Mouse (Mus musculus) layer of hippocampus, adult 8-10 months (tissue): ENCODE measurements around the gene Hacd2. TPM values are rescaled to one million over a fixed set of nuclear protein-coding genes. Genes with fewer than 3 reads are reported as not detected.

ENCODE experiments used
- DNase-seq, 2 experiments: peaks; one replicate each; pipeline ENCODE4 v3.0.0; 2022; ENCODE audit warnings: low spot score in 2 of 2
- total RNA-seq, 4 experiments: library from RNA; stranded (reverse); gene quantifications; 2 replicates each; pipeline ENCODE4 v1.2.4; 2022

The Hacd2 gene
- total RNA-seq, 4 experiments from 2014 or later, result 40.4 to 48.4 (median 43.5) TPM

DNA sequence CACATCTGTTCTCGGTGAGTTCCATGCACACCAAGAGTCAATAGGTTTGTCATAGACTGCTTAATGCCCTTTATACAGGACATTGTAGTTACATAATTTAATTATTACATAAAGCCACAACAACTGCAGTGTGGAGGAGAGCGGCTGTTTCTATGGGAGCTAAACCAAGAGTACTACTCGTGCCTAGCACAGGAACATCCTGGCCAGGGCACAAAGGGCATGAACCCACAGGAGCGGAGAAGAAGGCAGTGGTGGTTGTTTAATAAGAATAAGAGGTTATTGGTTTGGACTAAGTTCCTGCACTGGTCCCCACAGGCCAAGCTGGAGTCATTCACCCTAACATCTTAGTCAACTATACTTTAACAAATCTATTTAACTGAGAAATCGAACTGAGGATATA is 16.0 kb upstream of the Hacd2 start:
- DNase-seq, result no peak

- DNase-seq, result no peak
Measured at GRCm38 (mm10) chr16:35007361-35007760, 14.9 kb upstream of the Hacd2 start.

- no peak for DNase-seq
Measured at GRCm38 (mm10) chr16:35008447-35008846, 13.8 kb upstream of the Hacd2 start.

DNA sequence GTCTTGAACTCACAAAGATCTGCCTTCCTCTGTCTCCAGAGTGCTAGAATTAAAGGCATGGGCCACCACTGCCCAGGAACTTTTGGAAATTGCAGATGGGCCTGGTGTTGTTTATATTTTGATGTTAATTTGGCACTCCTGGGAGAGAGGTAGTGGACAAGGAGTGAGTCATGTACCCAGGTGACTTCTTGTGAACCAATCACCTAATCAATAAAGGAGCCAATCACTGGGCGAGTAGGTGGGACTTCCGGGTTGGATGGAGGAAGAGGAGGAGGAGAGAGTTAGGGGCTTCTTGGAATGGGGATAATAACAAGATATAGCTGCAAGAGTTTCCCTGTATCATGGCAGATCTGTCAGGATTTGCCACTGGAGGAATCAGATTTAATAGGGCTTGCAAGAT is 8.7 kb upstream of the Hacd2 start:
- no peak for DNase-seq

- no peak for DNase-seq
Measured at GRCm38 (mm10) chr16:35016491-35016890, 5.7 kb upstream of the Hacd2 start.

GRCm38 (mm10) chr16:35018470-35018974 is 3.7 kb upstream of the Hacd2 start:
- DNase-seq, result no peak

DNA sequence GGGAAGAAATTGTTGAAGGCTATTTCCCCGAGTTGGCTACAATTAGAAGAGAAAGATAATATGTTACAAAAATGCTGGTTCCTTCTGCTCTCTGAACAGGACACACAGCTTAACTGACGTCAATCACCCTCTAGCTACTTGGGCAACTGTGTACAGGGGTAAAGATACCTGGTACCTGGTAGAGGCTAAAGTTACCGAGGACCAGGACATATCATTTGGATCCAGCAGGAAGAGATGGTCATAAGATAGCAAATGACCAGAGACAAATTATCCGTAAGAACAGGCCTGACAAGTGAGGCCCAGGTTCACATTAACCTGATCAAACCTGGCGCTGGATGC is 356 bp upstream of the Hacd2 start:
- no peak for DNase-seq

DNA sequence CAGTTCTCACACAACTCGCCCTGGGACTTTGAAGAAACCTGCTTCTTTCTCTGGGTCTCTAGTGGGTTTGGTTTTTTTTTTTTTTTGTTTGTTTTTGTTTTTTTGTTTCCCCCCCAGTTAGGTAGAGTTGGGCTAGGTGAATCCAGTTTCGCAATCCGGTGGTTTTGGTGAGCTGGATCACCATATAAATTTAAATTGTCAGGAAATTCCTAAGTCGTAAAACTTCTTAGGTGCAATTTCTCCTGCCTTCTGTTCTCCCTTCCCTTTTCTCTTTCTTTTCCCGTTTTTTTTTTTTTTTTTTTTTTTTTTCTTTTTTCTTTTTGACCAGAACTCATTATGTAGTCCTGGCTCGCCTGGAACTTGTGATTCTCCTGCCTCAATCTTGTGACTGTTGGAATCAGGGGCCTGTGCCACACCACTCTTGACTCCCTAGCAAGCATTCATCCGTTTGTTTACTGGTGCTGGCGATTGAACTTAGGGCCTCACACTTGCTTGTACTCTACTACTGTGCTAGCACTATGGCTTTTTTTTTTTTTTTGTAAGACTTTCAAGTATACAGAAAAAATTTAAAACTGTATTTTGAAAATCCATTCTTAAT is 1.0 kb downstream of the Hacd2 start:
- DNase-seq, result no peak

DNA sequence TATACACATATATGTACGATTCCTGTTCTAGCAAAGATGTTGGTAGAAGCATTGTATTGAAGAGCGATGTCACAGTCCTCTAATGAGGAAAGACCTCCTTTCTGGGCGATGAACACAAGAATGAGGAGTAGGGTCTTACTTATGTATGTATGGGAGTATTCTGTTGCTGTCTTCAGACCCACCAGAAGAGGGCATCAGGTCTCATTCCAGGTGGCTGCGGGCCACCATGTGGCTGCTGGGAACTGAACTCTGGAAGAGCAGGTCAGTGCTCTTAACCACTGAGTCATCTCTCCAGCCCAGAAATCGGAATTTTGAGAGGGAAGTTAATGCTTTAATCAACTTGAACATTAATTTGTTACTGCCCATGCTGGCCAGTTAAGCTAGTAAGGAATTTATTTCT is 2.1 kb downstream of the Hacd2 start:
- no peak for DNase-seq

DNA sequence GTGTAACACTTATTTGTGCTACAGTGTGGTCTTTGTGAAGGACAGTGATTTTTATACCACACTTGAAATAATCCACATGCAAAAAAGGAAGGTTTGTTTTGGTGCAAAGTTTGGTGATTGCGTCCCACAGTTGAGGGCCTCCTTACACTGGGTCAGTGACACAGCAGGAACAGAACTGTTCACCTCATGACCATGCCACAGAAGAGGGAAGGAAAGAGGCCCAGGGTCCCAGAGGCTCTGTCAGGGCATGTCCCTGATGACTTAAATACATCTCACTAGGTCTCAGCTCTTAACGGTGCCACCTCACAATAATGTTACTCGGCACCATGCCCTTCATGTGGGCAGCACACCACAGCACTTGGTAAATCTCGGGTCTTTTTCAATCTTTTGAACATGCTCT is 3.1 kb downstream of the Hacd2 start:
- DNase-seq, result no peak

GRCm38 (mm10) chr16:35033241-35033640 is 11.0 kb downstream of the Hacd2 start:
- DNase-seq, result no peak

DNA sequence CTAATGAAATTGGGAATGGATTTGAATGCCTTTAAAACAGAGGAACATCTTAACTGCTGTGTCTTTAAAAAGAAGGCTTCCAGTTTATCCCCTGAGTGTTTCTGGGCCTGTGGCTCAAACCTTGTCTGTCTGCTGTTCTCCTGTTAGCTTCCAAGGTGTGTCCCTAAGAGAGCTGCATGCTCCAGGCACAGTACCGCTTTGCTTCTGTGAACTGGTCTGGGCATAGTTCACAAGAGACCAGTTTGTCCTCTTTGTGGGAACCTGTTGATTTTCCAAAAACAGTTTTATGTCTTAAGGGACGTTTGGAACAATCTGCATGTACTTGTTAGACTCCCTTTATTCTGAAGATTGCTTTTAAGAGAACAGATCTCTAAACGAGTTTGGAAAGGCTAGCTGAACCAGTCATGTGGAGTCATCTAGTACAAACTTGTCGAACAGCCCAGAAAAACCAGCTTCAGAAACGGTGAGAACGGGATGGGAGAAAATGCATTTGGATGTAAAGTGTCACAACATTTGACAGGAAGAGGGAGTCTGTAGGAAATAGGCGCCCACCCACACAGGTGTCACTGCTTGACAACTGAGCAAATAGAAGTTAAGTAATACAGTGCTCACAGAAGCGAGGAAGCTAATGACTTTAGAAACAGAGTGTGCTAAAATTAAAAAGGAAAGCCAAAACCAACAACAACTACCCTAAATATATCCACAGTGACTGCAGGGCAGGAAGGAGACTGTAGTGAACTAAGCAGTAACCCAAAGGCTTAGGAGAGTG is 11.8 kb downstream of the Hacd2 start:
- DNase-seq, result no peak

GRCm38 (mm10) chr16:35034971-35035370 is 12.7 kb downstream of the Hacd2 start:
- no peak for DNase-seq

DNA sequence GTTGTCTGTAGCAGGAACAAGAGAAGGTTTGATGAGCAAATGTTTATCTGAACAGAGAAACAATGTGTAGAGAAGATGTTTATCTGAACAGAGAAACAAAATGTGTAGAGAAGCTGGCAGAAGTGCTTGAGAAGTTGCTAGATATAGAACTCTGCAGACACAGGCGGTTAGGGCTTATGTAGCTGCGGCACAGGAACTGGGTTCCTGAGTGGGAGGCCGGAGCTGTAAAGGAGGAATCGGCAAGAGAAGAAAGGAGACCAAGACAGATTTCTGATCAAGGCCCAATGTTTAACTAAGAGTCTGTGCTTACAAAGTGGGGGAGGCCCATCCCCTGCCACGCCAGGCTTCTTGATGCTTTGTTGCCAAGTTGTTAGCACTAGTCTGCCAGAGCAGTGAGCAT is 14.5 kb downstream of the Hacd2 start:
- DNase-seq, result no peak

DNA sequence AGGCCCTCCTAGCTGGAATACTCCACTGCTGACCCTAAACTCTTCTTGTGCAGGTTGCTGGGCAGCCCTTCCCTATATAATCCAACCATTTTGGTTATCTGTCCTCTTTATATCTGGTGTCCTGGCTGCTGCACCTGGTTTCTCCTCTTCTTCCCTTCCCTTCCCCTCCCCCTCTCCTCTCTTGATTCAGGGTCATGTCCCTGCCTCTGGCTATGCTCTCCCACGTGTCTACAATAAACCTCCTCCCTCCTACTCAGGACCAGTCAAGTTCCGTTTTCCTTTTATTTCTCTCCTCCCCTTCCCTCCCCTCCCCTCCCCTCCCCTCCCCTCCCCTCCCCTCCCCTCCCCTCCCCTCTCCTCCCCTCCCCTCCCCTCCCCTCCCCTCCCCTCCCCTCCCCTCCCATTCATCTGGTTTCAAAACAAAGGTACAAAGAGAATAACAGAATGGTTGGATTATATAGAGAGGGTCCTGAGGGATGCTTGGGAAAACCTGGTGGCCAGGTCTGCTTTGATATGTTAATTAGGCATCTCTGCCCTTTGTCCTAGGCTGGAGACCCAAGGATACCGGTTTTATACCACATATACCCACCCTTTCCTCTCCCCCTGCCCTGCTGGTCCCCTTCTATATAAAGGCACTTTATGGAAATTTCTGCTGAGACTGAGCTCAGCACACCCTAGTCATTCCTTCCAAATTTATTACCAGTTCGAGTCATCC is 16.3 kb downstream of the Hacd2 start:
- no peak for DNase-seq

DNA sequence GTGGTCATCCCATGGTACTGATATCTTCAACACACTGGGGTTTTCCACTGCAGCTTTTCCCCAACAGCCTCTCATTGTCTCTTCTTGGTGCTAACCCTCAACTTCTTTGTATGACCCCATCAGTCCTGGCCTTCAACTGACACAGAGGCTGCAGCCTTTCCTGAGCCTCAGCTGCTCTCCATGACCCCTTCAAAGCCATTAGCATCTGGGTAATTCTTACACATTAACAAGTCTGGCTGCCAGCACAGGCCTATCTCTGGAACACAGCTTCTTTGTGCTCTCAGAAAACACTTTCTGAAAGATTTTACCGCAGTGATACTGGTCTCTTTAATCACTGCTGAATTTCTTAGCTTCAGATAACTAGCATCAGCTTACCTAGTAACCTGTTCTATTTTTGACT is 17.9 kb downstream of the Hacd2 start:
- no peak for DNase-seq

DNA sequence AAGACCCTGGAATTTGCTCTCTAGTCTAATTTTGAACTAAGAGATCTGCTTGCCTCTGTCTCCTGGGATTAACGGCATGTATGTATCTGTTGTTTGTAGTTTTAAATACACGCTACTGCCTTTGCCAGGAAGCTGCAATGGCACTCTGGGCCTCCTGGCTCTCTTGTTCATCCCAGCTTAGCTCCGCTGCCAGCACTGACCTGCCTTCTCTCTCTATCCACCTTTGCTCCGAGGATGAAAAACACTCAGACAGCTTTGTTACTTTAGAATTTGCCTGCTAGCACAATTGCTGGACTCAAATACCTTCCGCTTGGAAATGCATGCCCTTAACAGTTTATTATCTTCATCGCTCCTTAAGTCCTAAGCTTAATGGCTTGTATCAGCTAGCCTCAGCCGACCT is 18.8 kb downstream of the Hacd2 start:
- DNase-seq, result no peak

DNA sequence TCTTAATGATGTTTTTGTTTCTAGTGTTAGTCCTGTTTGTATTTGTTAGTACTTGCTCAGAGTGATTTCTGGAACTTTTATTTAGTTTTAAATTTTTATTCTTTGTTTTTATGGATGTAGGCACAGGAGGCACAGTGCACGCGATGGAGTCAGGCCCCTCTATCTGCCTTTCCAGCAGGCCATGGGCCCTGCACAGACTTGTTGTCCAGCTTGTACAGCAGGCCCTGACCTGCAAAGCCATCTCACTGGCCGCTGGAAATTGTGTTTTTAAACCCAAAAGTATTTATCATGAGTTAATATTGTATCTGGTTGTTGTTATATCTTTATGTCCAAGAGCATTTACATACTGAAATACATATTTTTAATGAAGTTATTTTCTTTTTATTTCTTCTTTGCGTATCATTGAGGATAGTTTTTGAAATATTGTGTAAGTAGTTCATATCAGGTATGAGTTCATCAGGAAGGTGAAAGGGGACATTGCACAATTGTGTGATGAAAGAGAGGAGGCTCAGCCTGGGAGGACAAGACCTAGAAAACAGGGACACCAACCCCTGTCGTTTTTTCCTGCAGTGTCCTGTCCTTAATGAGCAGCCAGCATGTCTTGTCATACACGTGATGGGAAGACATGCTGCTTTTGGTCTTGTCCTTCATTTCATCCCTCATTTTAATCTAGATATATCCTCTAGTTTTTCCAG is 24.0 kb downstream of the Hacd2 start:
- no peak for DNase-seq

DNA sequence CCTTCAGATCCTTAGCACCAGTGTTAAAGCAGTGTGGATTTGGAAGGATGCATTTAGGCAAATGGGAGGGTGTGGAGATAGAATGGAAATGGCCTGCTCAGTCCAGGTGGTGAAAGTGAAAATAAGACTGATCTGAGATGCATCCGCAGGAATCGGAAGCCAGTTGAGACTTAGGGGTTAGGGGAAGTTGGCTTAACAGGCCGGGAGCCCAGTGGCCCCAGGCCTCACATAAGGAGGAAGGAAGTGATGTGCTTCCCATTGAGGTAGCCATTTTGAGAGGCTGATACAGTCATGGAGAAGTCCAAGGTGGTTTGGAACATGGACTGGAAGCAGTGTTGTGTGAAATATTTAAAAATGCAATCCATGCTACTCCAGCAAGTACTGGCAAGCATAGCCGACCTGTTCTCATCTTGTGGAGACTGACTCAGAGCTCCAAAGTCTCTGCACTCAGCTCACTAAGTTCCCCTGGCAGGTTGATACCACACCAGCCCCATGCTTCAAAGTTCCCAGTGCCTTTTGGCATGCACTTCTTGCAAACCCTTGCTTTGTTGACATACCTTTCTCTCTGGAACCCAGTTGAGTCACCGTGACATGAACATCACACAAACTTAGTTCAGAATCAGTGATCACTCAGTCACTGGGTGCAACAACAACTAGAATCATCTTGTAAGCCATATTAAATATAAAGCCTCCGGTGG is 25.2 kb downstream of the Hacd2 start:
- no peak for DNase-seq

- DNase-seq, result no peak
Measured at GRCm38 (mm10) chr16:35051066-35051465, 28.8 kb downstream of the Hacd2 start.

- DNase-seq, result no peak
Measured at GRCm38 (mm10) chr16:35052191-35052590, 30.0 kb downstream of the Hacd2 start.
